Mouse (Mus musculus): ENCODE measurements around the gene Hoxa6.

DNA sequence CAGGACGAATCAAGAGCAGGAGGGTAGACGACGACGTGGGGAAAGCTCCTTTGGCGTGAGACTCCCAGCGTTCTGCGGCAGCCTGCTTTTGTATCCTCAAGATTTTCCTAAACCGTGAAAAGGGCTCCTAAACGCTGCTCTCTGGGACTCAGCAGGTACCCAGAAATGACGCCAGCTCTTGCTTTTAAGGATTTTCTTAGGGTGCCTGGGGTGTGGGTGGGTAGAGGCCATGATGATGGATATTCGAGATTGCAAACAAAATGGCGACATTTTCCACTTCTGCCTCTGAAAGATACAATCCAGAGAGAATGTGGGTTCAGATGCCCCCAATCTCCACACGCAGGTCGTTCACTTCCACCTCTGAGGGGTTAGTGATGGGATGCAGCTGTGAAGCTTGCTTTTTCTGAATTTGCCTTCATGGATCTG lies 40.8 kb downstream of the Hoxa6 start:
- no peak for TF ChIP-seq CTCF (IDR thresholded peaks at IDR 0.05)
- no peak for TF ChIP-seq EP300 (IDR thresholded peaks at IDR 0.05)
